Mouse (Mus musculus) lung, postnatal 25 days (tissue): Measurements from ENCODE around the gene Msx3.

Experiments used
- DNase-seq: peaks from one replicate; pipeline ENCODE4 v3.0.0; 2022; ENCODE audit warnings: low spot score

Msx3 gene

GRCm38 (mm10) chr7:140057413-140058407, 8.8 kb upstream of the Msx3 start:
- no peak for DNase-seq

DNA sequence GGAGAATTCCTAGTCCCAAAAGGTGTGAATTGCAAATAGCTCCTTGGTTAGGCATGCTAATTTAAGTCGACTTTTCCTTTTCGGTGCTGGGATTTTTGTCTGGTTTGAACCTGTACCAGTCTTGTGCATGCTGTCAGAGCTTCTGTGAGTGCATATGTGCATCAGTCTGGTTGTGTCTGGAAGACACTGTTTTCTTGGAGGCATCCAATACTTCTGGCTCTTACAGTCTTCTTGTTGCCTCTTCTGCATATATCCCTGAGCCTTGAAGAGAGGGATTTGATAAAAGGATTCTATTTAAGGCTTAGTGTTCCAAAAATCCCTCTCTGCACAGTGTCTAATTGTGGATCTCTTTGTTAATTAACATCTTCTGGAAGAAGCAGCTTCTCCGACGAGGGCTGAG, 5.2 kb upstream of the Msx3 start:
- DNase-seq = no peak

DNA sequence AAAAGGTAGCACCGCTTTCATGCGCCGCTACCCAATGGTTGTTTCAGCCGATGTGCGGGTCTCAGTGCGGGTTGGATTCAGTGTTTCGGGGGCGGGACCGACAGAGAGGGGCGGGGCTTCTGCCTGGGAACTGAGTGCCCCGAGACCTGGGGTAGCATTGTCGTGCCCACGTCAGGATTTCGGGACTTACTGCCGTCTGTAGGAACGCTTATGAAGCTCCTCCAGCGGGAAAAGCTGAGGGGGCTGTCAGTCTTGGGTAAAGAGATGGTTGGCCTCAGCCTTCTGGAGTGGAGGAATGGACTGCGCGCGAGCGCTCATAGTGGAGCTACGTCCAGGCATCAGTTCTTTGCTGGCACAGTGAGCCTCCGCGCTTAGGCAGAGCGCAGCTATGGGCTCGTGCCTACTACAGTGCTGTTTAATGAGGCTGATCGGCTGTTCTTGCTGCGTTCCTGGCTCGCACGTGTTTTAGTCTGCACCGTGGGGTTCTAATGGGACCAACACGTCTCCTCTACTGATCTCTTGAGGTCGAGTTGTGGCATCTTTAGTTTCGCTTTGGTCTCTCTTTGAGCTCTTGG, 313 bp upstream of the Msx3 start:
- DNase-seq = no peak

DNA sequence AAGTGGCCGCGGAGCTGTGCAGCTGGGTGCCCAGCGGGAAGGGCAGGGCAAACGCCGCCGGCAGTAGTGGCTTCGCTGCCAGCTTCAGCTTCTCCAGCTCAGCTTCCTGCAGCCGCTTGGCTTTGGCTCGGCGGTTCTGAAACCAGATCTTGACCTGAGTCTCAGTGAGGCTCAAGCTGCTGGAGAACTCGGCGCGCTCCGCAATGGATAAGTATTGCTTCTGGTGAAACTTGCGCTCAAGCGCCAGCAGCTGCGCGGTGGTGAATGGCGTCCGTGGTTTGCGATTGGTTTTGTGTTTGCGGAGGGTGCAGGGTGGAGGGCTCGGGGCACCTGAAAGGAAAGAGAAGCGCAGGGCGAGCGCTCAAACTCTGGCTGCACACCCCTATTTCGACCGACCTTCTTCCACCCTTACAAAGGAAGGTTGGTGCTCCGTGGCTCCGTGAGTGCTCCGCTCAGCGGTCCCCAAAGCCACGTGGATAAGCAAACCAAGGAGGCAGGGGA, 1.0 kb downstream of the Msx3 start:
- DNase-seq = no peak

- DNase-seq = no peak
These were observed 3.3 kb downstream of the Msx3 start for GRCm38 (mm10) chr7:140045546-140045945.

DNA sequence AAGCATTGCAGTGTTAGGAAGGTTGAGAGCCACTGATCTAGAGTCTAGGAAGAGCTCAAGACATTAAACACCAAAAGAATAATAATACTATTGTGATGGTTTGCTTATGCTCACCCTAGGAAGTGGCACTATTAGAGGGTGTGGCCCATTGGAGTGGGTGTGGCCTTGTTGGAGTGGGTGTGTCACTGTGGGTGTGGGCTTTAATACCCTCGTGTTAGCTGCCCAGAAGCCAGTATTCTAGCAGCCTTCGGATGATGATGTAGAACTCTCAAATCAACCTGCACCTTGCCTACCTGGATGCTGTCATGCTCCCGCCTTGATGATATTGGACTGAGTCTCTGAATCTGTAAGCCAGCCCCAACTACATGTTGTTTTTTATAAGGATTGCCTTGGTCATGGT, 6.2 kb downstream of the Msx3 start:
- DNase-seq = no peak

- DNase-seq = no peak
These were observed 11.7 kb downstream of the Msx3 start for GRCm38 (mm10) chr7:140037171-140037555.

DNA sequence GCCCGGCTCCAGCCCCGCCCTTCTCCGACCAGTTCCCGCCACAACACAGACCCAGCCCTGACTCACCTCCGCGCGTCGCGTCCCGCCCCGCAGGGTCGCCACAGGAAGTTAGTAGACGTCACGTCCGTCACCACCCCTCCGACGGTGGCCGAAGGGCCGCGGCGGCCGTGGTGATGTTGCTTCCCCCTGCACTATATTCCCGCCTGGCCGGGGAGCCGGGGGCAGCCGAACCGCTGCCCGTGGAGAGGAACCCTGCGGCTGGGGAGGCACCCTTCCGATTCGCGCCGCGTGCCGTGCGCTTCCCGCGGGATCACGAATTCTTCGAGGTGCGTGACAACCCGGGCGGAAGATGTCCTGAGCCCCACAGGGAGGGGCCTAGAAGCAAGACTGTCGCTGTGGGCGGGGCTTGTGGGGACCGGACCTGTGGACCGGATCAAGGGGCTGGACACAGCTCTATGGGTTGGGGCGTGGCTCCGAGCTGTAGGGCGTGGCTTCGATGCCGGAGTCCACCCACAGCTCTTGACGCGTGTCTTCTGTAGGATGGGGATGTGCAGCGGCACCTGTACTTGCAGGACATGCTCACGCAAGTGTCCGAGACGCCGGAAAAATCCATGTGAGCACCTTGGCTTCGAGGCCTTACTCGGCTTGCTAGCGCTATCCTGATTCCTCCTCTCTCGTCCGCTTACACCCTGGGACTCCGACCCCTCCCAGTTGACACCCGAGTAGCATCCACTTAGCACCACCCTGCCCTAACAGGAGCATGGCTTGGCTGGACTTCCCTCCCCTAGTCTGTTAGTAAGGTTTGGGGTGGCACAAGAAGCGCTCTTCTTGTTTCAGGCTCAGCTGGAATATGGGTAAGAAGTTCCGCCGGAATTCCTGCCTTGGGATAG, 12.4 kb downstream of the Msx3 start, which contains the start of the genes Zfp511 and Tubgcp2:
Gene Zfp511, plus strand, starts transcription at position 111 of the 890 bp plus-strand sequence.
Gene Tubgcp2, minus strand, starts transcription at position 389 of the 890 bp plus-strand sequence.
- peak; percentile 96 for DNase-seq

DNA sequence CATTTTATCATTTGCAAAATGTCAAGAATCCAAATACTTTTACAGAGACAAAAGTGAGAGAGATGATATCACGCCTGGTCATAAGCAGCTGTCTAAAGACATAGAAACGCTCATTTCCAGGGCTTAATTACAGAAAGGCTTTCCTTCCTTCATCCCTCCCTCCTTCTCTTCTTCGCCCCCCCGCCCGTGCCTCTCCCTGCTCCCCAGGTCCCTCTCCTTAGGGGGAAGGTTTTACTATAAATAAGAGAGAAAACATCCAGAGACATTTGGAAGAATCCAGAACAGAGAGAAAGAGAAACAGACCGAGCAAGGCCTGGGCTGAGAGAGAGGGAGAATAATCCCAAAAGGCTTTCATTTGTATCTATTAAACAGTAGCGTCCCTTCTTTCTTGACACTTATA, 13.4 kb downstream of the Msx3 start:
- no peak for DNase-seq

GRCm38 (mm10) chr7:140033386-140033785, 15.5 kb downstream of the Msx3 start:
- no peak for DNase-seq

GRCm38 (mm10) chr7:140032366-140032765, 16.5 kb downstream of the Msx3 start:
- DNase-seq = no peak

DNA sequence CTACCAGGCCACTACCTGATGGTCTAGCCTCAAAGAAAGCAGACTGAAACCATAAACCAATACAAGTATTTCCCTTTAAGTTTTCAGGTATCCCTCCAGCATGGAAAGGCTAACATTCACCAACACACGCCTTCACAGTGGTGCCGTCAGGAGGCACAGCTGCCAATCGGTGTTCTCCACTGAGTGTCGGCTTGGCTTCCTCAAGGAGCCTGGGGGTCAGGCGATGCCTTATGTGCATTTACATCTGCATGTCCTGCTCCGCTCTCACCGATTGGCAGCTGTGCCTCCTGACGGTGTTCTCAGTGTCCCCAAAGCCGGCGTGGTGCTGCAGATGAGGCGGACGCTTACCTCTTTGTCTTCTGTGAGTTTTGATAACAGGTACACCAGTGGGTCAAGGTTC, 17.1 kb downstream of the Msx3 start:
- no peak for DNase-seq

DNA sequence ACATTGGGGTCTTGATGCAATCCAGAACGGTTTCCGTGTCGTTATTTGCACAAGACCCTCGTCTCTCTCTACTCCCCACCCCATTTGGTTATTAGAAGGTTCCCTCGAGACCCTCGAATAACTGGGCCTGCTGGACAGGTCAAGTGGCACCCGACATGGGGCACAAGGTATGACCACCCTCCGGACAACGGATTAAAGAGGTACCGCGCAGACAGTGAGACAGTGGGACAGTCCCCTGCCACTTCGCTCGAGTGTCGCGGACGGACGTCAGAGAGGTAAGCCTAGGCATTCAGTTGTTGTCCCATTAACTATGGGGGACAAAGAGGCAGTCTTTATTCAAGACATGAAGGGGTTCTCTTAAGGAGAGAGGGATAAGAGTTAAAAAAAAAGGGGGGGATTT, 37.6 kb downstream of the Msx3 start:
- DNase-seq = no peak

GRCm38 (mm10) chr7:140007781-140008180, 41.1 kb downstream of the Msx3 start:
- no peak for DNase-seq

DNA sequence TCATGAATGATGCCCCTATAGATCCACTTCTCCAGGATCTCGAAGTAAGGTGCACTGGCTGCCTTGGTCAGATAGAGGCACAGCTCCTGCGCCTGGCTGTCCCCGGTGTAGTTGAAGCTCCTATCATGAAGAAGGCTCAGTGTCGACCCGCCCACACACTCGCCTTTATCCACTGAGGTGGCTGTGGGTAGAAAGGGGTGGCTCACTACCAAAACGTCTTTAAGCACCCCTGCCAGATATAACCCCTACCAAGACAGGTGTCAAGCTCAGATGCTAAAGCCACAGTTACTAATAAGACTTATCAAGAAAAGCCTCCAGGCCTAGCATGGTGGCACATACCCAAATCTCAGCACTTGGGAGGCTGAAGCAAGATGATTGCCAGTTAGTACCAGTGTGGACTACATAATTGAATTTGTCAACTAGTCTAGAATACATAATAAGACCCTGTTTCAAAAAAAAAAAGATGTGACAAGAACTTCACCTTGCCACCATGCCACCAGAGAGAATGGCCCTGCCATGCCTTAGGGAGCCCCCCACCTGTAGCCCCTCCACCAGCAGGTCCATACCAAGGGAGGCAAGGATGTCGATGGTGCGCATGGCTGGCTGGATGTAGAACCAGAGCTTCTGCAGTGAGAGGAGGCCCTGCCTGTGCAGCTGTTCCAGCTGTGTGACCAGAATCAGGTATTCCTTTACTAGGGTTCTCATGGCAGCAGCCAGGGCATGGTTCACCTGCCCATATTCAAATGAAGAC, 41.9 kb downstream of the Msx3 start:
- no peak for DNase-seq

DNA sequence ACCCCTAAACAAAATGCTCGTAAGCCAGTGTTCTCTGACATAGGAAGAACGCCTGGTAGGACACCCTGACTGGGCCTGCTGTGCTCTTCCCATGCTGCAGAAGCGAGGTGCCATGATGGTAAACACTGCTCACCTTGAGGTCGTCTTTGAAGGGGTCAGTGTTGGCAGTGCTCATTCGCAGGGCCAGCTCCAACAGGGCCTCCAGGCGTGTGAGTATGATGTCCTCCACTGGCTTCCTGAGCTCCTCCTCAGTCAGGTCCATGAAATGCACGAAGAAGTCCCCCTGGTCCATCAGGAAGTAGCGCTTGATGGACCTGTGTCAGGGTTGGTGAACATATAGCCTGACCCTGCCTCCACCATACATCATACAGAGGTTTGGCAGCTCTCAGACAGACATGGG, 44.2 kb downstream of the Msx3 start:
- DNase-seq = no peak

GRCm38 (mm10) chr7:140001086-140001740, 47.7 kb downstream of the Msx3 start:
- DNase-seq = no peak

DNA sequence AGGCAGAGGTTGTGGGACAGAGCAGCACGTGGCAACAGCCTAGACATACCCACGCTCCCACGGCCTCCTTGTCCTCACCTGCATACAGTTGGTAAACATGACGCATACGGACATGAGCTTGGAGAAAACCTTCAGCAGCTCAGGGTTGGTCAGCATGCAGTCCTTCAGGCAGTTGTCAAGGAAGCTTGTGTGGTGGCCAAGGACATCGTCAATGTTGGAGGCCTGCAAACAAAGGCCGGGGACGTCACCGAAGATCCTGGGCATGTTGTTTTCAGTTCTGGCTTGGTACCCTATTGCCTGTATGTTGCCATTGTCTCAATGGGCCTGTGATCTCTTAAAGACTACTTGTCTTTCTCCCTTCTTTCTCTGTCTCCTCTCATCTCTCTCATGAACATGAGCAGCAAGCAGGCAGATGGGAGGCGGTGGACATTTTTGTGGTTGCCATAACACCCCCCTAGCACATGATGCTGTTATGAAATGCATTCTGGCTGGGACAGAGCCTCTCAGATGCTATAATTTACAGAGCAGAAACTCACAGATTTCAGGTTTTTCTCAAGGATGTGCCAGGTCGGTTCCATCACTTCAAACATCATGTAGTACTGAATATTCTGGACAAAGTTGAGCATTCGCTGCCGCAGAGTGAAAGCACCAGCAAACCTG, 50.1 kb downstream of the Msx3 start:
- DNase-seq = no peak
